Mouse (Mus musculus): ENCODE measurements at regions not wholly inside any gene's neighbourhood (a gene's known extent, or its start where the extent isn't known, plus 50 kb on each side); places are given as distances from the start of the nearest gene placed in this dataset.

GRCm38 (mm10) chr13:64007688-64008087 is 81.3 kb downstream of the Hsd17b3 start:
- ATAC-seq (ENCODE audit: low FRiP score), result no peak
- no peaks in the 10 kb centered on the region for H3K9me3 ChIP-seq (ENCODE audit: control insufficient read depth, low read length)
- 77% methylated on average over 2 of the region's 2 CpGs for WGBS

GRCm38 (mm10) chr13:64002945-64003459 is 86.0 kb downstream of the Hsd17b3 start:
- H3K4me2 ChIP-seq, result no peak overlapping the region
- DNase-seq (ENCODE audit: low spot score, missing footprints) (peak; percentile 92), ATAC-seq (ENCODE audit: low FRiP score) (peak; percentile 83)
- no peaks in the 10 kb centered on the region for H3K36me3 ChIP-seq (ENCODE audit: control insufficient read depth, insufficient read depth, low read length)
- no peak overlapping the region for H3K9ac ChIP-seq (ENCODE audit: low read length)
- no peak overlapping the region for H3K4me3 ChIP-seq (ENCODE audit: low read depth, low read length)
- peaks cover 13% of the 10 kb centered on the region for H3K4me1 ChIP-seq (ENCODE audit: control insufficient read depth, insufficient read depth, low read length)
- H3K27ac ChIP-seq (ENCODE audit: low read depth, low read length), result no peak overlapping the region; the same call in 1 of the 2 replicates
- 2% methylated on average over 6 of the region's 6 CpGs for WGBS
- H3K9me3 ChIP-seq (ENCODE audit: control insufficient read depth, low read length), result no peaks in the 10 kb centered on the region
- no peaks in the 10 kb centered on the region for H3K27me3 ChIP-seq (ENCODE audit: control insufficient read depth, insufficient read depth, low read length)

More at GRCm38 (mm10) chr13:64007688-64008087, 81.3 kb downstream of the Hsd17b3 start:
- Histone ChIP-seq H3K9ac (ENCODE audit: low read length) (no peak overlapping the region), H3K4me1 (ENCODE audit: control insufficient read depth, insufficient read depth, low read length) (peaks cover 9% of the 10 kb centered on the region; the same call in 1 of the 2 replicates), H3K4me3 (ENCODE audit: low read depth, low read length) (no peak overlapping the region), H3K27me3 (ENCODE audit: control insufficient read depth, insufficient read depth, low read length) (no peaks in the 10 kb centered on the region), H3K27ac (ENCODE audit: low read depth, low read length) (no peak overlapping the region), H3K36me3 (ENCODE audit: control insufficient read depth, insufficient read depth, low read length) (no peaks in the 10 kb centered on the region), H3K4me2 (no peak overlapping the region)
- no peak for DNase-seq (ENCODE audit: low spot score, missing footprints)

- ATAC-seq (ENCODE audit: low FRiP score) (no peak), DNase-seq (ENCODE audit: low spot score, missing footprints) (no peak)
- H3K4me2 ChIP-seq, result no peak overlapping the region
- WGBS, result 78% methylated on average over 6 of the region's 6 CpGs
- H3K9me3 ChIP-seq (ENCODE audit: control insufficient read depth, low read length), result no peaks in the 10 kb centered on the region
- H3K36me3 ChIP-seq (ENCODE audit: control insufficient read depth, insufficient read depth, low read length), result no peaks in the 10 kb centered on the region
- no peak overlapping the region for H3K4me3 ChIP-seq (ENCODE audit: low read depth, low read length)
- no peak overlapping the region for H3K27ac ChIP-seq (ENCODE audit: low read depth, low read length)
- peaks cover 13% of the 10 kb centered on the region for H3K4me1 ChIP-seq (ENCODE audit: control insufficient read depth, insufficient read depth, low read length)
- H3K27me3 ChIP-seq (ENCODE audit: control insufficient read depth, insufficient read depth, low read length), result no peaks in the 10 kb centered on the region
- H3K9ac ChIP-seq (ENCODE audit: low read length), result no peak overlapping the region
Observed at GRCm38 (mm10) chr13:64000303-64000702, 88.7 kb downstream of the Hsd17b3 start.

- Histone ChIP-seq H3K4me2 (no peak overlapping the region), H3K9ac (ENCODE audit: low read length) (no peak overlapping the region), H3K4me3 (ENCODE audit: low read depth, low read length) (no peak overlapping the region), H3K9me3 (ENCODE audit: control insufficient read depth, low read length) (no peaks in the 10 kb centered on the region), H3K27me3 (ENCODE audit: control insufficient read depth, insufficient read depth, low read length) (no peaks in the 10 kb centered on the region), H3K4me1 (ENCODE audit: control insufficient read depth, insufficient read depth, low read length) (peaks cover 12% of the 10 kb centered on the region), H3K36me3 (ENCODE audit: control insufficient read depth, insufficient read depth, low read length) (no peaks in the 10 kb centered on the region), H3K27ac (ENCODE audit: low read depth, low read length) (no peak overlapping the region)
- 62% methylated on average over 10 of the region's 10 CpGs for WGBS
- DNase-seq (ENCODE audit: low spot score, missing footprints), result no peak
- ATAC-seq (ENCODE audit: low FRiP score), result no peak
Observed at GRCm38 (mm10) chr13:63998647-63999046, 90.4 kb downstream of the Hsd17b3 start.

- H3K9me3 ChIP-seq (ENCODE audit: control insufficient read depth, low read length), result no peaks in the 10 kb centered on the region
- no peaks in the 10 kb centered on the region for H3K27me3 ChIP-seq (ENCODE audit: control insufficient read depth, insufficient read depth, low read length)
- WGBS, result 87% methylated on average over 12 of the region's 12 CpGs
- no peak overlapping the region for H3K9ac ChIP-seq (ENCODE audit: low read length)
- H3K4me3 ChIP-seq (ENCODE audit: low read depth, low read length), result no peak overlapping the region
- peaks cover 6% of the 10 kb centered on the region for H3K4me1 ChIP-seq (ENCODE audit: control insufficient read depth, insufficient read depth, low read length)
- H3K27ac ChIP-seq (ENCODE audit: low read depth, low read length), result no peak overlapping the region
- H3K36me3 ChIP-seq (ENCODE audit: control insufficient read depth, insufficient read depth, low read length), result no peaks in the 10 kb centered on the region
- no peak for DNase-seq (ENCODE audit: low spot score, missing footprints)
- ATAC-seq (ENCODE audit: low FRiP score), result no peak
- H3K4me2 ChIP-seq, result no peak overlapping the region
Observed at GRCm38 (mm10) chr13:63993857-63994477, 95.1 kb downstream of the Hsd17b3 start.

- Histone ChIP-seq H3K27ac (ENCODE audit: low read depth, low read length) (no peak overlapping the region), H3K4me3 (ENCODE audit: low read depth, low read length) (no peak overlapping the region), H3K4me1 (ENCODE audit: control insufficient read depth, insufficient read depth, low read length) (peaks cover 3% of the 10 kb centered on the region; the same call in 1 of the 2 replicates), H3K9ac (ENCODE audit: low read length) (no peak overlapping the region), H3K9me3 (ENCODE audit: control insufficient read depth, low read length) (no peaks in the 10 kb centered on the region), H3K4me2 (no peak overlapping the region), H3K36me3 (ENCODE audit: control insufficient read depth, insufficient read depth, low read length) (no peaks in the 10 kb centered on the region), H3K27me3 (ENCODE audit: control insufficient read depth, insufficient read depth, low read length) (no peaks in the 10 kb centered on the region)
- ATAC-seq (ENCODE audit: low FRiP score) (no peak), DNase-seq (ENCODE audit: low spot score, missing footprints) (no peak)
- WGBS, result 73% methylated on average over 1 of the region's 1 CpGs
Observed at GRCm38 (mm10) chr13:63992989-63993388, 96.0 kb downstream of the Hsd17b3 start.

GRCm38 (mm10) chr13:63990480-63990958 is 98.5 kb downstream of the Hsd17b3 start:
- DNase-seq (ENCODE audit: low spot score, missing footprints) (peak; percentile 90), ATAC-seq (ENCODE audit: low FRiP score) (peak; percentile 55; the same call in 1 of the 2 replicates)
- no peak overlapping the region for H3K4me2 ChIP-seq
- no peak overlapping the region for H3K4me3 ChIP-seq (ENCODE audit: low read depth, low read length)
- peak overlapping the region; percentile 53; the same call in 1 of the 2 replicates for H3K27ac ChIP-seq (ENCODE audit: low read depth, low read length)
- 21% methylated on average over 8 of the region's 8 CpGs for WGBS
- H3K4me1 ChIP-seq (ENCODE audit: control insufficient read depth, insufficient read depth, low read length), result peaks cover 3% of the 10 kb centered on the region; the same call in 1 of the 2 replicates
- no peaks in the 10 kb centered on the region for H3K9me3 ChIP-seq (ENCODE audit: control insufficient read depth, low read length)
- H3K36me3 ChIP-seq (ENCODE audit: control insufficient read depth, insufficient read depth, low read length), result no peaks in the 10 kb centered on the region
- H3K9ac ChIP-seq (ENCODE audit: low read length), result peak overlapping the region; percentile 9; the same call in 1 of the 2 replicates
- no peaks in the 10 kb centered on the region for H3K27me3 ChIP-seq (ENCODE audit: control insufficient read depth, insufficient read depth, low read length)

GRCm38 (mm10) chr13:63989769-63990168 is 99.3 kb downstream of the Hsd17b3 start:
- H3K9ac ChIP-seq (ENCODE audit: low read length), result no peak overlapping the region
- H3K27ac ChIP-seq (ENCODE audit: low read depth, low read length), result no peak overlapping the region
- DNase-seq (ENCODE audit: low spot score, missing footprints), result no peak
- H3K4me2 ChIP-seq, result no peak overlapping the region
- WGBS, result 79% methylated on average over 2 of the region's 2 CpGs
- ATAC-seq (ENCODE audit: low FRiP score), result peak; percentile 39; the same call in 1 of the 2 replicates
- peaks cover 3% of the 10 kb centered on the region; the same call in 1 of the 2 replicates for H3K4me1 ChIP-seq (ENCODE audit: control insufficient read depth, insufficient read depth, low read length)
- no peak overlapping the region for H3K4me3 ChIP-seq (ENCODE audit: low read depth, low read length)
- no peaks in the 10 kb centered on the region for H3K27me3 ChIP-seq (ENCODE audit: control insufficient read depth, insufficient read depth, low read length)
- no peaks in the 10 kb centered on the region for H3K36me3 ChIP-seq (ENCODE audit: control insufficient read depth, insufficient read depth, low read length)
- H3K9me3 ChIP-seq (ENCODE audit: control insufficient read depth, low read length), result no peaks in the 10 kb centered on the region

GRCm38 (mm10) chr13:63988263-63988662 is 100.8 kb downstream of the Hsd17b3 start:
- H3K9ac ChIP-seq (ENCODE audit: low read length), result no peak overlapping the region
- ATAC-seq (ENCODE audit: low FRiP score), result no peak
- no peak overlapping the region for H3K4me2 ChIP-seq
- no peak overlapping the region for H3K27ac ChIP-seq (ENCODE audit: low read depth, low read length)
- 86% methylated on average over 4 of the region's 4 CpGs for WGBS
- no peaks in the 10 kb centered on the region for H3K36me3 ChIP-seq (ENCODE audit: control insufficient read depth, insufficient read depth, low read length)
- peak; percentile 44 for DNase-seq (ENCODE audit: low spot score, missing footprints)
- H3K27me3 ChIP-seq (ENCODE audit: control insufficient read depth, insufficient read depth, low read length), result no peaks in the 10 kb centered on the region
- no peaks in the 10 kb centered on the region for H3K9me3 ChIP-seq (ENCODE audit: control insufficient read depth, low read length)
- no peak overlapping the region for H3K4me3 ChIP-seq (ENCODE audit: low read depth, low read length)
- peaks cover 3% of the 10 kb centered on the region; the same call in 1 of the 2 replicates for H3K4me1 ChIP-seq (ENCODE audit: control insufficient read depth, insufficient read depth, low read length)
